Comparison of ENCODE assay signal across 11 mouse cellular contexts in genomic region chr8:128484720-128485124, GRCm38 (mm10).
DNase-seq lines count a peak whose midpoint lies in the region; ATAC-seq and TF ChIP-seq lines count a peak whose summit lies in the region.
"Had no signal": no experiment of that assay in that cellular context is flagged by ENCODE, and none has a peak within 500 bp of the region (broad histone marks: within the 10 kb centered on the region; RNA-seq: fewer than 3 reads in every experiment).

No protein-coding gene starts in this region.

- H3K4me2 ChIP-seq in heart, embryonic 14.5 days (ENCODE audit: low read length) = no peak overlapping the region
- no peak overlapping the region for H3K4me2 ChIP-seq in midbrain, postnatal 0 days (ENCODE audit: low read depth, low read length, poor library complexity, severe bottlenecking)
- H3K4me2 ChIP-seq in kidney, embryonic 15.5 days = no peak overlapping the region
- H3K4me2 ChIP-seq: hindbrain, embryonic 15.5 days had no signal

- intact Hi-C loops in heart, postnatal 25 days (cut with DNase I) = loop anchor here (5.0 kb wide), 2 partner anchors 32 to 47 kb away; no protein-coding TSS in a partner anchor

- H3K36me3 ChIP-seq in heart, embryonic 14.5 days (ENCODE audit: control insufficient read depth, insufficient read depth, low read length) = peaks cover 81% of the 10 kb centered on the region
- H3K36me3 ChIP-seq in midbrain, postnatal 0 days (ENCODE audit: insufficient read depth, low read length) = peaks cover 15% of the 10 kb centered on the region
- no peaks in the 10 kb centered on the region for H3K36me3 ChIP-seq in midbrain, embryonic 10.5 days
- H3K36me3 ChIP-seq in kidney, embryonic 15.5 days = peaks cover 43% of the 10 kb centered on the region
- H3K36me3 ChIP-seq: forebrain, embryonic 10.5 days had no signal

- H3K9me3 ChIP-seq in heart, embryonic 14.5 days (ENCODE audit: control insufficient read depth, low read length) = no peaks in the 10 kb centered on the region
- H3K9me3 ChIP-seq in midbrain, postnatal 0 days (ENCODE audit: low read length) = no peaks in the 10 kb centered on the region
- H3K9me3 ChIP-seq in midbrain, embryonic 10.5 days (replicated peaks) = no peaks in the 10 kb centered on the region
- H3K9me3 ChIP-seq in kidney, embryonic 15.5 days (replicated peaks) = no peaks in the 10 kb centered on the region
- H3K9me3 ChIP-seq: forebrain, embryonic 10.5 days; hindbrain, embryonic 15.5 days; megakaryocyte, embryonic 14.5 days had no signal

- no peak for TF ChIP-seq CTCF in midbrain, postnatal 0 days (IDR thresholded peaks at IDR 0.05)

- no peaks in the 10 kb centered on the region for H3K27me3 ChIP-seq in heart, embryonic 14.5 days (ENCODE audit: control insufficient read depth, insufficient read depth, low read length)
- no peaks in the 10 kb centered on the region for H3K27me3 ChIP-seq in midbrain, postnatal 0 days (ENCODE audit: insufficient read depth, low read length)
- H3K27me3 ChIP-seq in midbrain, embryonic 10.5 days (ENCODE audit: low read depth, poor library complexity, severe bottlenecking) = peaks cover 17% of the 10 kb centered on the region; the same call in 1 of the 2 replicates
- no peaks in the 10 kb centered on the region for H3K27me3 ChIP-seq in kidney, embryonic 15.5 days
- H3K27me3 ChIP-seq: hindbrain, embryonic 15.5 days had no signal

- ATAC-seq in heart, embryonic 14.5 days (ENCODE audit: insufficient number of reproducible peaks, insufficient read depth, low FRiP score, low read depth) = peak; percentile 20; the same call in 1 of the 2 replicates
- ATAC-seq in midbrain, postnatal 0 days (ENCODE audit: low FRiP score) = no peak
- ATAC-seq in kidney, embryonic 15.5 days (replicated peaks; ENCODE audit: low FRiP score) = peak; percentile 20
- ATAC-seq in erythroblast, adult 5-6 weeks (replicated peaks; ENCODE audit: low FRiP score, poor library complexity, severe bottlenecking) = no peak

- H3K4me1 ChIP-seq in heart, embryonic 14.5 days (ENCODE audit: control insufficient read depth in 2 of 2, insufficient read depth in 2 of 2, low read length in 2 of 2) = peaks cover 3 to 26% of the 10 kb centered on the region in 2 experiments; a peak in 3 of 4 replicates
- no peaks in the 10 kb centered on the region for H3K4me1 ChIP-seq in midbrain, postnatal 0 days (ENCODE audit: insufficient read depth, low read length)
- H3K4me1 ChIP-seq in midbrain, embryonic 10.5 days = peaks cover 27% of the 10 kb centered on the region
- peaks cover 67% of the 10 kb centered on the region for H3K4me1 ChIP-seq in kidney, embryonic 15.5 days

- WGBS in heart, embryonic 14.5 days = 40% methylated on average over 1 of the region's 1 CpGs
- WGBS in midbrain, postnatal 0 days = 72% methylated on average over 1 of the region's 1 CpGs
- 97% methylated on average over 1 of the region's 1 CpGs for WGBS in midbrain, embryonic 10.5 days
- 70% methylated on average over 1 of the region's 1 CpGs for WGBS in kidney, embryonic 15.5 days

- no peak for DNase-seq in heart, postnatal 25 days (ENCODE audit: low spot score)
- DNase-seq in midbrain, postnatal 0 days (ENCODE audit: low spot score) = peak; percentile 17
- no peak for DNase-seq in midbrain, embryonic 10.5 days (ENCODE audit: low spot score)
- peak; percentile 54 for DNase-seq in yolk sac, embryonic 10.5 days (ENCODE audit: low spot score)
- DNase-seq in testis, postnatal 10 days (ENCODE audit: low spot score) = no peak

- H3K27ac ChIP-seq in heart, embryonic 14.5 days (replicated peaks in 1 of 2; ENCODE audit: control insufficient read depth in 1 of 2, insufficient read depth in 1 of 2, low read depth in 2 of 2, low read length in 2 of 2) = peak overlapping the region; percentile 64 to 65; a peak in 3 of 4 replicates
- no peak overlapping the region for H3K27ac ChIP-seq in midbrain, postnatal 0 days (ENCODE audit: low read depth, low read length)
- no peak overlapping the region for H3K27ac ChIP-seq in midbrain, embryonic 10.5 days (replicated peaks)
- H3K27ac ChIP-seq in kidney, embryonic 15.5 days = peak overlapping the region; percentile 75
- H3K27ac ChIP-seq: forebrain, embryonic 10.5 days; hindbrain, embryonic 15.5 days had no signal

- H3K9ac ChIP-seq in heart, embryonic 14.5 days (ENCODE audit: low read length) = 0 out of 2 replicates have a peak overlapping the region, but pooled peaks have one; percentile 8
- H3K9ac ChIP-seq in midbrain, postnatal 0 days (replicated peaks; ENCODE audit: low read length, poor library complexity, severe bottlenecking) = no peak overlapping the region
- H3K9ac ChIP-seq in kidney, embryonic 15.5 days = no peak overlapping the region
- H3K9ac ChIP-seq: hindbrain, embryonic 15.5 days had no signal

- H3K4me3 ChIP-seq in heart, embryonic 14.5 days (ENCODE audit: control insufficient read depth in 1 of 2, insufficient read depth in 1 of 2, low read depth in 1 of 2, low read length in 2 of 2) = no peak overlapping the region
- H3K4me3 ChIP-seq in midbrain, postnatal 0 days (ENCODE audit: low read depth, low read length) = no peak overlapping the region
- H3K4me3 ChIP-seq in midbrain, embryonic 10.5 days = no peak overlapping the region
- no peak overlapping the region for H3K4me3 ChIP-seq in kidney, embryonic 15.5 days (replicated peaks)
- H3K4me3 ChIP-seq: forebrain, embryonic 10.5 days; hindbrain, embryonic 15.5 days; megakaryocyte, embryonic 14.5 days had no signal

Comparison
In these comparisons a context has a peak if more than half of its experiments do, and no peak if none do; other contexts are left out.
1. DNase-seq: peak in midbrain, postnatal 0 days (single experiment) and yolk sac, embryonic 10.5 days (single experiment); none in heart, postnatal 25 days (single experiment), midbrain, embryonic 10.5 days (single experiment) and testis, postnatal 10 days (single experiment).
2. ATAC-seq: peak in heart, embryonic 14.5 days (single experiment) and kidney, embryonic 15.5 days (single experiment); none in midbrain, postnatal 0 days (single experiment) and erythroblast, adult 5-6 weeks (single experiment).
3. H3K27ac ChIP-seq: peak in heart, embryonic 14.5 days (2 of 2) and kidney, embryonic 15.5 days (single experiment); none in midbrain, postnatal 0 days (single experiment) and midbrain, embryonic 10.5 days (single experiment).